Mouse (Mus musculus): ENCODE results near the gene Afg1l.

The Afg1l gene

DNA sequence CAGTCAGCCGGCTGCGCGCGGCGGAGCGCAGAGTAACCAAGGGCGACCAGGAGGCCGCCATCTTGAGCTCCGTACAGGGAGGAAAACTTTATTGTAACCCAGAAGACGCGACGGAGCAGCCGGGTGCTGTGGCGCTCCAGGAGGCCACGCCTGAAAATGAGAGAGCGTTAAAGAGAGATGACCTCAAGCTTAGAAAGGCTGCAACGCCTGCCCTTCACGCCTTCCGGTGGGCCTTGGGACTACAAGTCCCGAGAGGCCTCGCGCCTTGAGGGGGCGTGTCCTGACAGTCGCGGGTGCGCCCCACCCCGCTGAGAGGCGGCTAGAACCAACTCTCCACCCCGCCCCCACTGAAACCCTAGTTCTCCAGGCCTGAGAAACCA, at the start of gene Afg1l:
Afg1l (minus strand) TSS at position 225 of the 380 bp plus-strand sequence.
- peak; percentile 98 for DNase-seq

DNA sequence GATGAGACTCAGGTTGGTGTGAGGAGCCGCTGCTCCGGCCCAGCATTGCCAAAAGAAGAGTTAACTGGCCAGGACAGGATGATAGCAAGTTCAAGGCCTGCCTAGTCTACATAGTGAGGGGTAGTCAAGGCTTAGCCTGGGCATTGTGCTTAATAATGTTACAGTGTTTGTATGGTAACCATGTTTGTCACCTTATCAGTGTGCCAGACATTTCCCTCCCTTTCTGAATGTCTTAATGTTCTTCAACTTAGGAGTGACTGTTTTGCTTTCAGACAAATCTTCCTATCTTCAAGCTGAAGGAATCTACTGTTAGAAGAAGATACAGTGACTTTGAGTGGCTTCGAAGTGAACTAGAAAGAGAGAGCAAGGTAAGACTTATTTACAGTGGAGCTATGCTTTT, 47.3 kb upstream of the Afg1l start:
- no peak for DNase-seq

DNA sequence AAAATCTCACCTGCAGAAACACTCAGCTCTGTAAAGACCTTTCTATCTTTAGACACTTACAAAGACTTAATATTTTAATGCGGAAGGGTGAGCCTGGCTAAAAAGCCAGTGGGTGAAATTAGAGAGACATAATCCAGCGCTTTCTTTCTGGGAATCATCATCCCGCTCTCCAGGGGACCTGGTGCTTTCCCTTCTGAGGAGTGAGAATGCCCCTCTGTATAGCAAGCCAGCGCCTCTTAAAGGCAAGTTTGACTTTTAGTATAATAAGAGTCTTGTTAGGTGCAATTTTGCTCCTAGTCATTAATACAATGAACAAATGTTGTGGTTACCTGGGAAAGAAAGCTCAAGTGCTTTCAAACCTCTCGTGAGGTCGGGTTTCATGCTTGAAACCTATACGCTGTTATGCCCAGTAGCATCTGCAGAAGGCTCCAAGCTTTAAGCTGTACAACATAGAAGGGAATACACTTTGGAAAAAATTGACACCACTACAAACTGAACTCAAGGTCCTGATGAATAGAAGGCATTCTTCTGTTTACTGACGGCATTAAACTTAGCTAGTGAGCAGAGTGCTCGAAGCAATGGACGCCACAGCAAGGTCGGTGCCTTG, 45.3 kb upstream of the Afg1l start:
- no peak for DNase-seq

GRCm38 (mm10) chr10:42522912-42523311, 44.5 kb upstream of the Afg1l start:
- DNase-seq: no peak

GRCm38 (mm10) chr10:42521315-42521981, 43.1 kb upstream of the Afg1l start:
- DNase-seq: no peak

GRCm38 (mm10) chr10:42518363-42518762, 40.0 kb upstream of the Afg1l start:
- no peak for DNase-seq

DNA sequence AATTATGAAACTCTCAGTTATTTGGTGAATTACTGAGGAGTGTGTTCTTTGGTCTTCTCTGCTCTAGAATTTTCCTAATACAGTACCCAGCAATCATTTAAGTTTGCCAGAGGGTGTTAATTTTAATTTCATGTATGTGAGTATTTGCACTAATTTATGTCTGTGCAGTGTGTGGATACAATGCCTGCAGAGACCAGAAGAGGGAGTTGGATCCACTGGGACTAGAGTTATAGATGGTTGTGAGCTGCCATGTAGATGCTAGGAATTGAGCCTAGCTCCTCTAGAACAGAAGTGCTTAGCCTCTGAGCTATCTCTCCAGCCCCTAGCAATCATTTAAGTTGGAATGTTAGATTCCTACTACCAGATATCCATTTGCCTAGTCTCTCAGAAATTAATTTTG, 35.8 kb upstream of the Afg1l start:
- no peak for DNase-seq

DNA sequence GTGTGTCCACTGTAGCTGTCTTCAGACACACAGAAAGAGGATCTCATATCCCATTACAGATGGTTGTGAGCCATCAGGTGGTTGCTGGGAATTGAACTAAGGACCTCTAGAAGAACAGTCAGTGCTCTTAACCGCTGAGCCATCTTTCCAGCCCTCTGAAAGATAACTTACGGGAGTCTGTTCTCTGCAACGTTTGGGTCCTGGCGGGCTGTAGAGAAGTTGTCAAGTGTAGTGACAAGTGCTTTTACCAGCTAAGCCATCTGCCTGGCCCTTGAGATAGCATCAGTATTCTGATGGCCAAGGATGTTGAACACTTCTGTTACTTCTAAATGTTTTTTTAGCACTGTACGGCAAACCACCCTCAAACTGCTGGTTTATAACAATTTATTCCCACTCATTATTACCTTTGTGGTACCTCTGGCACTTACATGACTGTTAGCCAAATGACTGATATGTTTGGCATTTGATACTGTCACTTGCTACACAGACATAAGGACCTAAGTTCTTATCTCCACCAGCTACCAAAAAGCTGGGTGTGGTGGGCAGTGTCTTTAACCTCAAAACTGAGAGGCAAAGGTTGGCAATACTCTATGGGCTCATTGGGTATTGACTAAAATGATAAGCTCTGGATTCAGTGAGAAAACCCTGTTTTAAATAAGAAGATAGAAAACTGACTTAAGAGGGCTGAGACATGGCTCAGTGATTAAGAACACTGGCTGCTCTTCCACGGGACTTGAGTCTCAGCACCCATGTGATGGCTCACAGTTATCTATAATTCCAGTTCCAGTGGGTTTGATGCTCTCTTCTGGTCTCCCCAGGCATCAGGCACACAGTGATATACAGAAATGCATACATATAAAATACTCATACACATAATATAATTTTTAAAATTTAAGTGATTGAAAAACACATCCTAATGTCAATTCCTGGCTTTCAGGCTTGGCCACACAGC, 33.1 kb upstream of the Afg1l start:
- no peak for DNase-seq

DNA sequence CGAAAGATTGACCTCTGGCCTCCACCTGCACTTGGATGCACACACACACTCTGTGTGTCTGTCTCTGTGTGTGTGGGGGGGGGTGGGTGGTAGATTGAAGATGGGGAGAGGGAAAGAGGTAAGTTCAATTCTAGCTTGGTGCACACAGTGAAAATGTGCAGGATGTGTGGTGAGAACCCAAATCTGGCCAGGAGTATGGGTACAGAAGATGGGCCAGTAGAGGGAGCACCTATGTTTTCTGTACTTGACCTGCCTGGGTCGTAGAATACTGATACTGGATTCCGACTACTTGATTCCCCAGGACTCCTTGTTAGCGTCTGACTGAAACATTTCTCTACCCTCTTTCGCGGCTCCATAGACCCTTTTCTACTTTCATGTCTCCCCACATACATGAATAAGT, 31.8 kb upstream of the Afg1l start:
- DNase-seq: no peak

GRCm38 (mm10) chr10:42504096-42504710, 25.8 kb upstream of the Afg1l start:
- peak; percentile 19 for DNase-seq

GRCm38 (mm10) chr10:42502349-42503111, 24.2 kb upstream of the Afg1l start:
- peak; percentile 68 for DNase-seq

GRCm38 (mm10) chr10:42501775-42502348, 23.5 kb upstream of the Afg1l start, which contains the start of gene Snx3:
Gene Snx3, plus strand, starts transcription at chr10:42502030.
- peak; percentile 98 for DNase-seq

- DNase-seq: no peak
Measured at GRCm38 (mm10) chr10:42501161-42501560, 22.8 kb upstream of the Afg1l start.

GRCm38 (mm10) chr10:42500611-42501010, 22.2 kb upstream of the Afg1l start:
- DNase-seq: peak; percentile 15

GRCm38 (mm10) chr10:42493000-42493399, 14.6 kb upstream of the Afg1l start:
- DNase-seq: no peak

DNA sequence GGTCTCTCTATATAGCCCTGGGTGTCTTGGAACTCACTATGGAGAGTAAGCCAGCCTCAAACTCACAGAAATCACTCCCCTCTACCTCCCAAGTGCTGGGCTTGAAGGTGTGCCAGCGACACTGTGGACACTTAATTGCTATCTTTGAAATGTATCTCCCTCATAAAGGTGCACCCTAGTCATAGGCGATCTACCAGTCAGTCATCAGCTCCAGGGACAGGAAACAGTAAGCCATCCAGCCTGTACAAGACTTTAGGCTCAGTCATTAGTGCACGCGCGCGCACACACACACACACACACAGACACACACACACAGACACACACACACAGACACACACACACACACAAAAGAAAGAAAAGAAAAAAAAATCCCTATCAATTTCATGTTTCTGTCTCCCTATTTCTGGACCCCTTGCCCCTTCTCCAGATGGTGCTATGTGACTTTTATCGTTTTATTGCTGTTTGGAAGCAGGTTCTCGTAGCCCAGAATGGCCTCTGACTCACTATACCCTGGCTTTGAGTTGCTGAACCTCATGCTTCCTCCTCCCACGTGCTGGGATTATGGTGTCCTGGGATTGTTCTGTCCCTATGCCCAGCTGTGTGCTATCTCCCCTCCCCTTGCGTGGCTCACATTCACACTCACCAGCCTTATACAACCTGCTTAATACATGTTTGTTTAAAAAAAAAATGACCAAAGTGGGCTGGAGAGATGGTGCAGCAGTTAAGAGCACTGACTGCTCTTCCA, 13.8 kb upstream of the Afg1l start:
- no peak for DNase-seq

DNA sequence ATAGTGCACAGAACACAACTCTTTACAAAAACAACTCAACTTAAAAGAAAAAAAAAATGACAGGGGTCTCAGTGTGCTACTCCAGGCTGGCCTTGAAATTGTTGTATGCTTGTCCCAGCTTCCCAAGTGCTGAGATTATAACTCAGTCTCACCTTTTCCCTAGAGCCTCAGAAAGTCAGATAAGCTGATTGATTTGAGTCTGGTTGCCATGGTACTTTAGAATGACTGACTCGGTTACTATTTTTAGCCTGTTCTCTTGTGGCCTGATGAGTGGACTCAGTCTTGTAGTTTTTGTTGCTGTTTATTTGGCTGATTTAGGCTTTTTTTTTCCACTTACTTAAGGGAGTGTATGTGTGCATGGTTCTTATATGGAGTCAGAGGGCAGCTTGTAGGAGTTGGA, 12.8 kb upstream of the Afg1l start:
- DNase-seq: no peak

- no peak for DNase-seq
Measured at GRCm38 (mm10) chr10:42488606-42489296, 10.4 kb upstream of the Afg1l start.

GRCm38 (mm10) chr10:42480719-42481118, 2.4 kb upstream of the Afg1l start:
- no peak for DNase-seq

DNA sequence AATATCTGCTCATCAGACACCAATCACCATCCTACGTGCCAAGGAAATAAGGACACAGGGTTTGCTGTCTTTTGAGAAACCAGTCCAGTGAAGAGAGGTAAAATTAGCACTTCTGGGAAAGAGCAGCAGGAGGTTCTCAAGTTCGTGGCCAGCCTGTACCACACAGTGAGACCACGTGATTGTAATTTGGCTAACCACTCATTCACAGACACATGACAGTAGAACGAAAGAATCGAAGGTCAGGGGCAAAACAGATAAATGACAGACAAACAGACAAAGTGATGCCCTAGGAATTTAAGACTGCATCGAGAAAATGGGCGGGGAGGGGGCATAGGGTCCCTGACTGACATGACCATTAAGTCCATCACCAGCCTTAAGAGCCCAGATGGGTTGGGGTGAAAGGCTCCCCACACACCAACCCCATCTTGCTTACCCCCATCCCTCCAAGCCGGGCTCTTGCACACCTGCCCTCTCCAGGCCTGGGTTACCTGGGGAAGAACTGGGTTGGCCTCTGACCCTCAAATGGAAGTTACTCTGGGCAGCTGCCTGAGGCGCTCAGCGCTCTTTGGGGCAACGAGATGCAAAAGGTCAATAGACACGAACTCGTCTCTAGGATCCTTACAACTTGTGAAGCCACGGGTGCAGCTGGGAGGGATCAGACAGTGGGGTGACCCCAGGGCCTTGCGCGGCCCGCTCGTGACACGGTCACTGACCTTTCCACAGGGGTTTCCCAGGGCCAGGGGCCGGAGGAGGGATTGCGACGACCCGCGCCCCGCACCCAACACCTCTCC, 620 bp downstream of the Afg1l start:
- DNase-seq: no peak
